Mouse (Mus musculus) heart, postnatal 0 days (tissue): ENCODE results near the gene Adipoq.

Experiments used
- CTCF ChIP-seq: IDR thresholded peaks from 2 replicates; pipeline ENCODE4 v1.5.1; 2016; ENCODE audit warnings: antibody characterized with exemption, control low read depth, low read depth
- EP300 ChIP-seq: IDR thresholded peaks from 2 replicates; pipeline ENCODE4 v1.6.1; 2016; ENCODE audit warnings: antibody characterized with exemption, low read depth

DNA sequence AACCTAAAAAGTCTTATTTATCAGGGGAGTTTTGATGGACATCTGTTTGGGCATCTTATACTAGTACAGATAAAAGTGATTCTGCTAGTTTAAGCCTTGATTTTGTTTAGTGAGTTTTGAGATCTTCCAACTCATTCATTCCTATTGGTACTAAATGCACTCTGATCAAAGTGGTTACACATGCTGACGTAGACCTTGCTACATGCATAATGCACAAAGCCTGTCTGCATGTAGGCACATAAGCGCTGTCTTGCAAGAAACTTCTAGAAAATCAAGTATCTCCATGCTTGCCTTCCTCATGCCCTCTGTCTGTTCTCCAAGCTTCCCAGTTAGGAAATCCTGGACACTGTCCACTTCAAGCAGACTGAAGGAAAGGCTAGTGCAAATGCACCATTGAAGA lies 31.5 kb downstream of the Adipoq start:
- TF ChIP-seq CTCF (no peak), EP300 (no peak)
